Mouse (Mus musculus): ENCODE measurements around the gene Szt2. TPM values are rescaled to one million over a fixed set of nuclear protein-coding genes. Genes with fewer than 3 reads are reported as not detected.

Gene Szt2
- total and polyA plus RNA-seq, 3 experiments = 3.2 to 18.9 (median 7.4) TPM

DNA sequence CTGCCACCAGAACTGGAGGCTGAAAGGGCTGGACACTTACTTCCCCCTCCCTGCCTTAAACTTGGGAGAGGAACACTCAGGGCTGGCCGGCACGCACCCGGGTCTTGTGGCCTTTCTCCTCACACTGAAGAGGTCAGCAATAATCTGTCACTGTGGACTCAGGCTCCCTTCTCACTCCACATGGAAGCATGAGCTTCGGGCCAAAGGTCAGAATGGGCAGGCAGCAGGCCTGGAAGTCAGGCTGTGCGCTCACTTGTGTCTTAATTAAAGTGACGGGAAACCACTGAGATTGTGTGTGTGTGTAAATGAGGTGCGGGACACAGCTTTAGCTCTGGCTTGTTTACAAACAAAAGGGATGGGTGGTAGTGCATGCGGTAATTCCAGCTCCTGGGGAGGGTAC lies 23.3 kb upstream of the Szt2 start:
- peaks cover 49% of the 10 kb centered on the region for H3K79me2 ChIP-seq (replicated peaks; ENCODE audit: control insufficient read depth, extremely low read depth, insufficient read depth, poor library complexity, severe bottlenecking)
- no peaks in the 10 kb centered on the region for H3K27me3 ChIP-seq (replicated peaks)
- in situ Hi-C loops (cut with MboI; ENCODE audit: low pct_ligation_motif_present, low pct_unique_long_range_greater_than_20kb, low sequenced_read_pairs) (no loop called here), dilution Hi-C loops (cut with MboI; ENCODE audit: extremely low pct_ligation_motif_present, extremely low pct_unique_long_range_greater_than_20kb, low sequenced_read_pairs) (no loop called here)
- no peak for DNase-seq (ENCODE audit: extremely low read depth)
- TF ChIP-seq ZNF384 (IDR thresholded peaks at IDR 0.05; ENCODE audit: low read depth, low read length) (no peak), SIN3A (IDR thresholded peaks at IDR 0.05; ENCODE audit: low read length) (no peak), RAD21 (IDR thresholded peaks at IDR 0.05; ENCODE audit: low read depth, low read length) (no peak), ELF1 (IDR thresholded peaks at IDR 0.05; ENCODE audit: low read depth, low read length) (no peak), NRF1 (IDR thresholded peaks at IDR 0.05; ENCODE audit: low read depth, low read length) (no peak), MAZ (IDR thresholded peaks at IDR 0.05; ENCODE audit: low read depth, low read length) (no peak), CHD1 (IDR thresholded peaks at IDR 0.05; ENCODE audit: low read depth, low read length) (no peak), MEF2A (IDR thresholded peaks at IDR 0.05; ENCODE audit: borderline replicate concordance, low read depth, low read length) (no peak), POLR2AphosphoS2 (IDR thresholded peaks at IDR 0.05; ENCODE audit: low read depth, low read length) (no peak), EP300 (IDR thresholded peaks at IDR 0.05; ENCODE audit: low read length) (no peak), USF2 (conservative IDR thresholded peaks at IDR 0.05; ENCODE audit: low read depth, low read length) (no peak), SMC3 (IDR thresholded peaks at IDR 0.05; ENCODE audit: low read depth, low read length) (no peak), MXI1 (IDR thresholded peaks at IDR 0.05; ENCODE audit: low read depth, low read length) (no peak), ZMIZ1 (IDR thresholded peaks at IDR 0.05; ENCODE audit: low read depth, low read length) (no peak), IRF4 (IDR thresholded peaks at IDR 0.05; ENCODE audit: low read depth, low read length) (no peak), CHD2 (IDR thresholded peaks at IDR 0.05; ENCODE audit: low read length) (no peak), MAX (IDR thresholded peaks at IDR 0.05; ENCODE audit: low read length) (no peak), E2F4 (IDR thresholded peaks at IDR 0.05; ENCODE audit: insufficient replicate concordance, low read depth, low read length) (no peak), JUN (IDR thresholded peaks at IDR 0.05; ENCODE audit: insufficient read depth, low read depth, low read length) (no peak), BHLHE40 (IDR thresholded peaks at IDR 0.05; ENCODE audit: low read depth, low read length) (no peak)
- H3K9ac ChIP-seq (ENCODE audit: insufficient read depth, low read depth) = no peak overlapping the region
- peaks cover 58 to 68% of the 10 kb centered on the region in 2 experiments for H3K36me3 ChIP-seq (replicated peaks in 1 of 2; ENCODE audit: control insufficient read depth in 1 of 2, insufficient read depth in 1 of 2, low read length in 1 of 2)
- no peaks in the 10 kb centered on the region for H3K9me3 ChIP-seq (replicated peaks; ENCODE audit: low read length)
- peaks cover 17 to 50% of the 10 kb centered on the region in 2 experiments for H3K4me1 ChIP-seq (ENCODE audit: control insufficient read depth in 1 of 2, insufficient read depth in 2 of 2)
- no peak overlapping the region for H3K27ac ChIP-seq (ENCODE audit: insufficient read depth, low read depth)
- no peak overlapping the region for H3K4me3 ChIP-seq (replicated peaks in 1 of 3; ENCODE audit: low read depth in 2 of 3, low read length in 2 of 3, poor library complexity in 1 of 3)
- H3K4me2 ChIP-seq (ENCODE audit: insufficient read depth, low read depth, poor library complexity, severe bottlenecking) = no peak overlapping the region

DNA sequence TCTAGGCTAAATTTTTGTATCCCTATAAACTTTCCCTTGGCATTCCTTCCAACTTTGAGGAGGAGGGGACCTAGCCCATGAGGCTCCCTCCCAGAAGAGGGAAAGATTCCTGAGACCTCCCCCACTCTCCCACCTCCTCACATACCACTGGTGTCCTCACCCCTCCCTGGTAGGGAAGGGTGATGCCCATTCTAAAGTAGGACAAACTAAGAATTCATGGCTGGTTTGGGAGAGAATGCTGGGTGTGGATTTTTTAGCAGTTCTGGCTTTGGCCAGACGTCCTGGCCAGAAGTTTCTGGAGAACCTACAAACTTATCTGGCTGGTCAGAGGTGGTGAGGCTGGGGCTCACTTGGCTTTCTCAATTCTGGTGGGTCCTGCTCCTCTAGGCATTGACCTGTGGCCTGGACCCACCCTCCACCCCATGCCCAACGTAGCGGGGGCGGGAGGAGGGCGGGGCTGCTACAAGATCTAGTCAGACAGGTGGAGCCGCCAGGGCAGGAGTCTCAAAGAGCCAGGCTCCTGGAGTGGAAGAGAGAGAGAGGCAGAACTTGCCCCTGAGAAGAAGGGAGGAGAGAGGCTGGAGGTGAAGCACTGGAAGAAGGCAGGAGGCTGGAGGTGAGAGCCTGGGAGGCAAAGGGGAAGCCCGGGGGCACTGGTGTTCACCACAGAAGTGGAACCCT lies 20.3 kb upstream of the Szt2 start:
- dilution Hi-C loops (cut with MboI; ENCODE audit: extremely low pct_ligation_motif_present, extremely low pct_unique_long_range_greater_than_20kb, low sequenced_read_pairs) = no loop called here
- Histone ChIP-seq H3K9me3 (replicated peaks; ENCODE audit: low read length) (no peaks in the 10 kb centered on the region), H3K36me3 (replicated peaks in 1 of 2; ENCODE audit: control insufficient read depth in 1 of 2, insufficient read depth in 1 of 2, low read length in 1 of 2) (peaks cover 41 to 48% of the 10 kb centered on the region in 2 experiments), H3K4me2 (ENCODE audit: insufficient read depth, low read depth, poor library complexity, severe bottlenecking) (peak overlapping the region; percentile 91), H3K4me3 (replicated peaks in 1 of 3; ENCODE audit: low read depth in 2 of 3, low read length in 2 of 3, poor library complexity in 1 of 3) (peak overlapping the region; percentile 71 to 92 (median 91)), H3K27me3 (replicated peaks) (no peaks in the 10 kb centered on the region), H3K27ac (ENCODE audit: insufficient read depth, low read depth) (no peak overlapping the region), H3K9ac (ENCODE audit: insufficient read depth, low read depth) (peak overlapping the region; percentile 70), H3K4me1 (ENCODE audit: control insufficient read depth in 1 of 2, insufficient read depth in 2 of 2) (peaks cover 13 to 49% of the 10 kb centered on the region in 2 experiments), H3K79me2 (replicated peaks; ENCODE audit: control insufficient read depth, extremely low read depth, insufficient read depth, poor library complexity, severe bottlenecking) (peaks cover 29% of the 10 kb centered on the region)
- in situ Hi-C loops (cut with MboI; ENCODE audit: low pct_ligation_motif_present, low pct_unique_long_range_greater_than_20kb, low sequenced_read_pairs) = no loop called here
- no peak for DNase-seq (ENCODE audit: extremely low read depth)
- no peak for TF ChIP-seq HCFC1 (IDR thresholded peaks at IDR 0.05; ENCODE audit: low read depth, low read length)
- TF ChIP-seq RAD21 (IDR thresholded peaks at IDR 0.05; ENCODE audit: low read depth, low read length) = no peak
- TF ChIP-seq RCOR1 (conservative IDR thresholded peaks at IDR 0.05; ENCODE audit: low read depth, low read length) = no peak
- no peak for TF ChIP-seq CHD1 (IDR thresholded peaks at IDR 0.05; ENCODE audit: low read depth, low read length)
- TF ChIP-seq ZNF384 (IDR thresholded peaks at IDR 0.05; ENCODE audit: low read depth, low read length) = no peak
- no peak for TF ChIP-seq TCF12 (IDR thresholded peaks at IDR 0.05; ENCODE audit: low read depth, low read length)
- TF ChIP-seq PAX5 (IDR thresholded peaks at IDR 0.05; ENCODE audit: low read length) = no peak
- no peak for TF ChIP-seq BHLHE40 (IDR thresholded peaks at IDR 0.05; ENCODE audit: low read depth, low read length)
- no peak for TF ChIP-seq POLR2AphosphoS2 (IDR thresholded peaks at IDR 0.05; ENCODE audit: low read depth, low read length)
- no peak for TF ChIP-seq CTCF (conservative IDR thresholded peaks at IDR 0.05 in 1 of 2, IDR thresholded peaks at IDR 0.05 in 1 of 2; ENCODE audit: low read depth in 2 of 2, low read length in 2 of 2)
- TF ChIP-seq MAFK (IDR thresholded peaks at IDR 0.05; ENCODE audit: insufficient replicate concordance, low read length) = no peak
- no peak for TF ChIP-seq MYC (IDR thresholded peaks at IDR 0.05; ENCODE audit: low read depth, low read length)
